Mouse (Mus musculus): ENCODE data around the gene Nedd9. TPM values are rescaled to one million over a fixed set of nuclear protein-coding genes. Genes with fewer than 3 reads are reported as not detected.

The Nedd9 gene
- polyA plus RNA-seq, 1 experiment from 2014 or later, result 20.4 TPM

GRCm38 (mm10) chr13:41390698-41391097 lies 96.5 kb downstream of the Nedd9 start:
- H3K36me3 ChIP-seq (replicated peaks), result no peaks in the 10 kb centered on the region
- H3K4me3 ChIP-seq (replicated peaks), result no peak overlapping the region
- no peak overlapping the region for H3K27ac ChIP-seq
- H3K9me3 ChIP-seq, result no peaks in the 10 kb centered on the region
- H3K4me2 ChIP-seq, result no peak overlapping the region
- WGBS, result 96% methylated on average over 2 of the region's 2 CpGs
- no peaks in the 10 kb centered on the region for H3K4me1 ChIP-seq
- no peaks in the 10 kb centered on the region for H3K27me3 ChIP-seq
- no peak for ATAC-seq (ENCODE audit: low FRiP score)
- no peak overlapping the region for H3K9ac ChIP-seq

GRCm38 (mm10) chr13:41386581-41386980 lies 100.6 kb downstream of the Nedd9 start:
- no peaks in the 10 kb centered on the region for H3K27me3 ChIP-seq
- H3K4me1 ChIP-seq, result no peaks in the 10 kb centered on the region
- no peaks in the 10 kb centered on the region for H3K9me3 ChIP-seq
- no peak overlapping the region for H3K4me3 ChIP-seq (replicated peaks)
- no peak overlapping the region for H3K27ac ChIP-seq
- H3K4me2 ChIP-seq, result no peak overlapping the region
- no peak for ATAC-seq (ENCODE audit: low FRiP score)
- H3K9ac ChIP-seq, result no peak overlapping the region
- no peaks in the 10 kb centered on the region for H3K36me3 ChIP-seq (replicated peaks)
- 68% methylated on average over 4 of the region's 4 CpGs for WGBS

- Histone ChIP-seq H3K36me3 (replicated peaks) (no peaks in the 10 kb centered on the region), H3K27me3 (no peaks in the 10 kb centered on the region), H3K27ac (no peak overlapping the region), H3K4me2 (no peak overlapping the region), H3K4me3 (replicated peaks) (no peak overlapping the region), H3K9me3 (no peaks in the 10 kb centered on the region), H3K4me1 (no peaks in the 10 kb centered on the region), H3K9ac (no peak overlapping the region)
- WGBS, result 74% methylated on average over 4 of the region's 4 CpGs
- ATAC-seq (ENCODE audit: low FRiP score), result no peak
Measured at GRCm38 (mm10) chr13:41384896-41385295, 102.3 kb downstream of the Nedd9 start.

- Histone ChIP-seq H3K4me3 (replicated peaks) (no peak overlapping the region), H3K4me1 (no peaks in the 10 kb centered on the region), H3K4me2 (no peak overlapping the region), H3K27me3 (no peaks in the 10 kb centered on the region), H3K27ac (no peak overlapping the region), H3K36me3 (replicated peaks) (no peaks in the 10 kb centered on the region), H3K9me3 (no peaks in the 10 kb centered on the region), H3K9ac (no peak overlapping the region)
- no peak for ATAC-seq (ENCODE audit: low FRiP score)
Measured at GRCm38 (mm10) chr13:41382635-41383034, 104.5 kb downstream of the Nedd9 start.

- ATAC-seq (ENCODE audit: low FRiP score), result no peak
- Histone ChIP-seq H3K36me3 (replicated peaks) (no peaks in the 10 kb centered on the region), H3K4me3 (replicated peaks) (no peak overlapping the region), H3K4me1 (peaks cover 3% of the 10 kb centered on the region), H3K9ac (no peak overlapping the region), H3K9me3 (no peaks in the 10 kb centered on the region), H3K27ac (no peak overlapping the region), H3K4me2 (no peak overlapping the region), H3K27me3 (no peaks in the 10 kb centered on the region)
- WGBS, result 83% methylated on average over 5 of the region's 5 CpGs
Measured at GRCm38 (mm10) chr13:41381806-41382546, 105.2 kb downstream of the Nedd9 start.

- no peak overlapping the region for H3K9ac ChIP-seq
- WGBS, result 82% methylated on average over 7 of the region's 7 CpGs
- H3K27me3 ChIP-seq, result no peaks in the 10 kb centered on the region
- no peak for ATAC-seq (ENCODE audit: low FRiP score)
- peaks cover 3% of the 10 kb centered on the region for H3K4me1 ChIP-seq
- no peaks in the 10 kb centered on the region for H3K36me3 ChIP-seq (replicated peaks)
- no peak overlapping the region for H3K4me2 ChIP-seq
- H3K27ac ChIP-seq, result no peak overlapping the region
- no peaks in the 10 kb centered on the region for H3K9me3 ChIP-seq
- H3K4me3 ChIP-seq (replicated peaks), result no peak overlapping the region
Measured at GRCm38 (mm10) chr13:41381041-41381805, 105.9 kb downstream of the Nedd9 start.

GRCm38 (mm10) chr13:41379951-41380465 lies 107.2 kb downstream of the Nedd9 start:
- no peak for ATAC-seq (ENCODE audit: low FRiP score)
- no peaks in the 10 kb centered on the region for H3K27me3 ChIP-seq
- no peaks in the 10 kb centered on the region for H3K9me3 ChIP-seq
- H3K4me3 ChIP-seq (replicated peaks), result no peak overlapping the region
- WGBS, result 95% methylated on average over 4 of the region's 4 CpGs
- no peaks in the 10 kb centered on the region for H3K36me3 ChIP-seq (replicated peaks)
- H3K4me1 ChIP-seq, result peaks cover 3% of the 10 kb centered on the region
- H3K9ac ChIP-seq, result no peak overlapping the region
- no peak overlapping the region for H3K27ac ChIP-seq
- no peak overlapping the region for H3K4me2 ChIP-seq

GRCm38 (mm10) chr13:41378462-41378861 lies 108.7 kb downstream of the Nedd9 start:
- Histone ChIP-seq H3K4me3 (replicated peaks) (no peak overlapping the region), H3K9ac (no peak overlapping the region), H3K27ac (no peak overlapping the region), H3K9me3 (no peaks in the 10 kb centered on the region), H3K4me1 (peaks cover 3% of the 10 kb centered on the region), H3K27me3 (no peaks in the 10 kb centered on the region), H3K4me2 (no peak overlapping the region), H3K36me3 (replicated peaks) (no peaks in the 10 kb centered on the region)
- ATAC-seq (ENCODE audit: low FRiP score), result no peak
- 68% methylated on average over 5 of the region's 5 CpGs for WGBS

GRCm38 (mm10) chr13:41377856-41378255 lies 109.3 kb downstream of the Nedd9 start:
- ATAC-seq (ENCODE audit: low FRiP score), result no peak
- H3K4me3 ChIP-seq (replicated peaks), result no peak overlapping the region
- no peaks in the 10 kb centered on the region for H3K36me3 ChIP-seq (replicated peaks)
- H3K9ac ChIP-seq, result no peak overlapping the region
- peaks cover 7% of the 10 kb centered on the region for H3K4me1 ChIP-seq
- 88% methylated on average over 9 of the region's 9 CpGs for WGBS
- no peaks in the 10 kb centered on the region for H3K27me3 ChIP-seq
- no peak overlapping the region for H3K27ac ChIP-seq
- no peak overlapping the region for H3K4me2 ChIP-seq
- no peaks in the 10 kb centered on the region for H3K9me3 ChIP-seq

GRCm38 (mm10) chr13:41377011-41377431 lies 110.1 kb downstream of the Nedd9 start:
- Histone ChIP-seq H3K9me3 (no peaks in the 10 kb centered on the region), H3K9ac (no peak overlapping the region), H3K4me1 (peaks cover 8% of the 10 kb centered on the region), H3K4me3 (replicated peaks) (no peak overlapping the region), H3K4me2 (no peak overlapping the region), H3K27ac (no peak overlapping the region), H3K36me3 (replicated peaks) (no peaks in the 10 kb centered on the region), H3K27me3 (no peaks in the 10 kb centered on the region)
- no peak for ATAC-seq (ENCODE audit: low FRiP score)
- WGBS, result 68% methylated on average over 2 of the region's 2 CpGs

- H3K27ac ChIP-seq, result no peak overlapping the region
- H3K4me1 ChIP-seq, result peaks cover 8% of the 10 kb centered on the region
- H3K27me3 ChIP-seq, result no peaks in the 10 kb centered on the region
- WGBS, result 67% methylated on average over 4 of the region's 4 CpGs
- H3K36me3 ChIP-seq (replicated peaks), result no peaks in the 10 kb centered on the region
- no peak overlapping the region for H3K4me3 ChIP-seq (replicated peaks)
- H3K9me3 ChIP-seq, result no peaks in the 10 kb centered on the region
- no peak for ATAC-seq (ENCODE audit: low FRiP score)
- H3K4me2 ChIP-seq, result no peak overlapping the region
- no peak overlapping the region for H3K9ac ChIP-seq
Measured at GRCm38 (mm10) chr13:41376111-41376510, 111.1 kb downstream of the Nedd9 start.

GRCm38 (mm10) chr13:41375696-41376095 lies 111.5 kb downstream of the Nedd9 start:
- Histone ChIP-seq H3K36me3 (replicated peaks) (no peaks in the 10 kb centered on the region), H3K4me2 (no peak overlapping the region), H3K9me3 (no peaks in the 10 kb centered on the region), H3K27ac (no peak overlapping the region), H3K4me3 (replicated peaks) (no peak overlapping the region), H3K27me3 (no peaks in the 10 kb centered on the region), H3K9ac (no peak overlapping the region), H3K4me1 (peaks cover 8% of the 10 kb centered on the region)
- WGBS, result 84% methylated on average over 6 of the region's 6 CpGs
- ATAC-seq (ENCODE audit: low FRiP score), result no peak
